Mouse (Mus musculus): ENCODE measurements around the gene Hcn1.

DNA sequence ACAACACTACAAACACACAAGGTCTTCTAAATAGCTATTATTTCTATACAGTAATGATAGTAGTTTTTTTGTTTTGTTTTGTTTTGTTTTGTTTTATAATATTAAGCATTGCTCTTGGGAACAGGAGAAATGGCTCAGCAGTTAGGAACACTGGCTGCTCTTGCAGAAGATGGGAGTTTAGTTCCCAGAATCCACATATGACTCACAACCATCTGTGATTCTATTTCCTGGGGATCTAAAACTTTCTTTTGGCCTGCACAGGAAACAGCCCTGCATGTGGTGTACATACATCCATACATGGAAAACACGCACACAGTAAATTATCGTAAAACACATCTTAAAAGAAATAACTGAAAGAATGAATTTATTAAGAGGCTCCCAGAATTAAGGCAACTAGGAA lies 9.8 kb downstream of the Hcn1 start:
- TF ChIP-seq POLR2A (IDR thresholded peaks at IDR 0.05; ENCODE audit: insufficient read depth, low read depth, low read length) (no peak), CTCF (IDR thresholded peaks at IDR 0.05; ENCODE audit: insufficient read depth, low read depth, low read length) (no peak)
